ENCODE assay signal across 10 mouse cellular contexts in genomic region chr9:57758528-57758927, GRCm38 (mm10). TPM values are rescaled to one million over a fixed set of nuclear protein-coding genes. Genes with fewer than 3 reads are reported as not detected.
DNase-seq lines count a peak whose midpoint lies in the region; ATAC-seq and TF ChIP-seq lines count a peak whose summit lies in the region.
"Had no signal": no experiment of that assay in that cellular context is flagged by ENCODE, and none has a peak within 500 bp of the region (broad histone marks: within the 10 kb centered on the region; RNA-seq: fewer than 3 reads in every experiment).

No protein-coding gene starts in this region.

- H3K4me3 ChIP-seq in heart, postnatal 0 days (ENCODE audit: low read depth, low read length) = no peak overlapping the region
- H3K4me3 ChIP-seq in liver, embryonic 11.5 days (ENCODE audit: low read depth, low read length) = peak overlapping the region; percentile 30
- no peak overlapping the region for H3K4me3 ChIP-seq in midbrain, postnatal 0 days (ENCODE audit: low read depth, low read length)
- H3K4me3 ChIP-seq: limb, embryonic 12.5 days; midbrain, embryonic 10.5 days had no signal

- H3K27ac ChIP-seq in heart, postnatal 0 days (ENCODE audit: low read depth) = no peak overlapping the region
- peak overlapping the region; percentile 88 for H3K27ac ChIP-seq in liver, embryonic 11.5 days (ENCODE audit: low read depth, low read length)
- no peak overlapping the region for H3K27ac ChIP-seq in midbrain, postnatal 0 days (ENCODE audit: low read depth, low read length)
- H3K27ac ChIP-seq: limb, embryonic 12.5 days; midbrain, embryonic 10.5 days had no signal

- H3K9ac ChIP-seq in heart, postnatal 0 days (replicated peaks; ENCODE audit: low read depth, low read length) = 0 out of 2 replicates have a peak overlapping the region, but pooled peaks have one; percentile 26
- peak overlapping the region; percentile 42; the same call in 1 of the 2 replicates for H3K9ac ChIP-seq in liver, embryonic 11.5 days (ENCODE audit: low read depth, low read length)
- H3K9ac ChIP-seq in midbrain, postnatal 0 days (replicated peaks; ENCODE audit: low read length, poor library complexity, severe bottlenecking) = no peak overlapping the region
- H3K9ac ChIP-seq: limb, embryonic 12.5 days had no signal

- no peak for ATAC-seq in heart, postnatal 0 days (ENCODE audit: insufficient read depth, low read depth)
- no peak for ATAC-seq in liver, embryonic 11.5 days (replicated peaks; ENCODE audit: low FRiP score)
- no peak for ATAC-seq in midbrain, postnatal 0 days (ENCODE audit: low FRiP score)

- no peaks in the 10 kb centered on the region for H3K9me3 ChIP-seq in heart, postnatal 0 days (replicated peaks; ENCODE audit: control insufficient read depth, low read length)
- no peaks in the 10 kb centered on the region for H3K9me3 ChIP-seq in liver, embryonic 11.5 days (ENCODE audit: control insufficient read depth, low read length)
- H3K9me3 ChIP-seq in midbrain, postnatal 0 days (ENCODE audit: low read length) = no peaks in the 10 kb centered on the region
- H3K9me3 ChIP-seq: limb, embryonic 12.5 days; midbrain, embryonic 10.5 days had no signal

- H3K4me1 ChIP-seq in heart, postnatal 0 days (ENCODE audit: control insufficient read depth, insufficient read depth) = peaks cover 23% of the 10 kb centered on the region
- peaks cover 48% of the 10 kb centered on the region for H3K4me1 ChIP-seq in liver, embryonic 11.5 days (replicated peaks; ENCODE audit: control insufficient read depth, insufficient read depth, low read length)
- peaks cover 7% of the 10 kb centered on the region for H3K4me1 ChIP-seq in midbrain, postnatal 0 days (ENCODE audit: insufficient read depth, low read length)

- H3K4me2 ChIP-seq in heart, postnatal 0 days (ENCODE audit: low read depth, low read length) = no peak overlapping the region
- peak overlapping the region; percentile 60 for H3K4me2 ChIP-seq in liver, embryonic 11.5 days
- no peak overlapping the region for H3K4me2 ChIP-seq in midbrain, postnatal 0 days (ENCODE audit: low read depth, low read length, poor library complexity, severe bottlenecking)
- H3K4me2 ChIP-seq: limb, embryonic 12.5 days had no signal

- TF ChIP-seq CTCF in heart, postnatal 0 days (IDR thresholded peaks at IDR 0.05; ENCODE audit: low read depth) = no peak
- TF ChIP-seq CTCF in midbrain, postnatal 0 days (IDR thresholded peaks at IDR 0.05) = no peak

- no peak for DNase-seq in heart, postnatal 0 days (ENCODE audit: low spot score)
- no peak for DNase-seq in heart, postnatal 4 days
- peak; percentile 92 for DNase-seq in ZHBTc4 (ENCODE audit: low read depth, low spot score)
- DNase-seq in cerebellum, adult 8-10 months = peak; percentile 37
- DNase-seq in liver, embryonic 11.5 days (ENCODE audit: low spot score) = no peak
- DNase-seq in spleen, postnatal 10 days (ENCODE audit: low spot score in 2 of 2) = no peak
- no peak for DNase-seq in midbrain, postnatal 0 days (ENCODE audit: low spot score)
- DNase-seq: thymus, postnatal 36 days had no signal

- TF ChIP-seq EP300 in heart, postnatal 0 days (IDR thresholded peaks at IDR 0.05; ENCODE audit: low read depth) = no peak

- peaks cover 81% of the 10 kb centered on the region for H3K36me3 ChIP-seq in heart, postnatal 0 days (replicated peaks; ENCODE audit: control insufficient read depth, insufficient read depth, low read length)
- peaks cover 73% of the 10 kb centered on the region for H3K36me3 ChIP-seq in liver, embryonic 11.5 days (ENCODE audit: control insufficient read depth, insufficient read depth, low read length)
- peaks cover 70% of the 10 kb centered on the region for H3K36me3 ChIP-seq in midbrain, postnatal 0 days (ENCODE audit: insufficient read depth, low read length)

- WGBS in heart, postnatal 0 days = 91% methylated on average over 22 of the region's 22 CpGs
- 85% methylated on average over 22 of the region's 22 CpGs for WGBS in liver, embryonic 11.5 days
- WGBS in midbrain, postnatal 0 days = 92% methylated on average over 22 of the region's 22 CpGs

- no peaks in the 10 kb centered on the region for H3K27me3 ChIP-seq in heart, postnatal 0 days (ENCODE audit: control insufficient read depth, insufficient read depth, low read length)
- H3K27me3 ChIP-seq in liver, embryonic 11.5 days (replicated peaks; ENCODE audit: control insufficient read depth, insufficient read depth, low read length) = no peaks in the 10 kb centered on the region
- H3K27me3 ChIP-seq in midbrain, postnatal 0 days (ENCODE audit: insufficient read depth, low read length) = no peaks in the 10 kb centered on the region
- H3K27me3 ChIP-seq: limb, embryonic 12.5 days had no signal

RNA-seq across cellular contexts. Expression of gene Clk3, which starts 7.1 kb away (rescaled TPM):
- 27.5 and 40.8 TPM in 2 replicates for total RNA-seq in heart, postnatal 0 days (2014; rRNA removed; ENCODE audit: low replicate concordance)
- polyA plus RNA-seq in heart, postnatal 0 days (2015; fragmentation: Nextera tagmentation; extraction: Ambion mirVana) = 31.9 and 34.8 TPM in 2 replicates
- 10 to 100 TPM; 43.5 to 49.1 TPM for total RNA-seq in heart, postnatal 4 days (2021)
- 85.0 and 85.1 TPM in 2 replicates for polyA plus RNA-seq in liver, embryonic 11.5 days (2014; fragmentation: Nextera tagmentation; extraction: Ambion mirVana)
- total RNA-seq in midbrain, postnatal 0 days (2014; rRNA removed) = 82.1 and 83.7 TPM in 2 replicates
- 53.4 and 54.3 TPM in 2 replicates for polyA plus RNA-seq in midbrain, postnatal 0 days (2015; fragmentation: Nextera tagmentation; extraction: Ambion mirVana)

RNA-seq across cellular contexts. Expression of gene Edc3, which starts 50.2 kb away (rescaled TPM):
- 3.7 and 4.8 TPM in 2 replicates for total RNA-seq in heart, postnatal 0 days (2014; rRNA removed; ENCODE audit: low replicate concordance)
- 9.5 and 10.6 TPM in 2 replicates for polyA plus RNA-seq in heart, postnatal 0 days (2015; fragmentation: Nextera tagmentation; extraction: Ambion mirVana)
- 10 to 100 TPM in 1 of 2 experiments, 1 to 10 TPM in 1; 8.9 to 10.0 TPM for total RNA-seq in heart, postnatal 4 days (2021)
- 22.2 and 23.5 TPM in 2 replicates for polyA plus RNA-seq in liver, embryonic 11.5 days (2014; fragmentation: Nextera tagmentation; extraction: Ambion mirVana)
- 10.6 and 11.9 TPM in 2 replicates for total RNA-seq in midbrain, postnatal 0 days (2014; rRNA removed)
- polyA plus RNA-seq in midbrain, postnatal 0 days (2015; fragmentation: Nextera tagmentation; extraction: Ambion mirVana) = 27.3 and 27.8 TPM in 2 replicates

Comparison
In these comparisons a context has a peak if more than half of its experiments do, and no peak if none do; other contexts are left out.
1. DNase-seq: peak in ZHBTc4 (single experiment) and cerebellum, adult 8-10 months (single experiment); none in heart, postnatal 0 days (single experiment), heart, postnatal 4 days (single experiment), liver, embryonic 11.5 days (single experiment), spleen, postnatal 10 days (0 of 2) and midbrain, postnatal 0 days (single experiment).